Mouse (Mus musculus): ENCODE measurements around the gene Btnl2. TPM values are rescaled to one million over a fixed set of nuclear protein-coding genes. Genes with fewer than 3 reads are reported as not detected.

Btnl2 gene
- polyA plus RNA-seq, 1 experiment from 2014 or later = 0.20 TPM

Other genes starting within 250 kb of the Btnl2 start
- gene H2-DMa, start 235.3 kb upstream of the Btnl2 start, polyA plus RNA-seq (2015; fragmentation: Nextera tagmentation; extraction: Ambion mirVana) = 13.4 and 15.2 TPM in 2 replicates
- 104 and 112 TPM in 2 replicates for gene Brd2, start 232.2 kb upstream of the Btnl2 start, polyA plus RNA-seq (2015; fragmentation: Nextera tagmentation; extraction: Ambion mirVana)
- gene H2-DMb2, start 211.5 kb upstream of the Btnl2 start, polyA plus RNA-seq (2015; fragmentation: Nextera tagmentation; extraction: Ambion mirVana) = 0.37 and 0.38 TPM in 2 replicates
- gene H2-DMb1, start 201.8 kb upstream of the Btnl2 start, polyA plus RNA-seq (2015; fragmentation: Nextera tagmentation; extraction: Ambion mirVana) = 2.6 and 3.3 TPM in 2 replicates
- 13.2 and 13.4 TPM in 2 replicates for gene Tap1, start 167.3 kb upstream of the Btnl2 start, polyA plus RNA-seq (2015; fragmentation: Nextera tagmentation; extraction: Ambion mirVana)
- gene Psmb9, start 167.1 kb upstream of the Btnl2 start, polyA plus RNA-seq (2015; fragmentation: Nextera tagmentation; extraction: Ambion mirVana) = 3.1 and 3.4 TPM in 2 replicates
- 11.7 and 12.1 TPM in 2 replicates for gene Psmb8, start 157.1 kb upstream of the Btnl2 start, polyA plus RNA-seq (2015; fragmentation: Nextera tagmentation; extraction: Ambion mirVana)
- gene Tap2, start 151.3 kb upstream of the Btnl2 start, polyA plus RNA-seq (2015; fragmentation: Nextera tagmentation; extraction: Ambion mirVana) = 5.9 and 6.1 TPM in 2 replicates
- 0.32 TPM in 1 of 2 replicates, not detected in the other for gene H2-Ob, start 115.9 kb upstream of the Btnl2 start, polyA plus RNA-seq (2015; fragmentation: Nextera tagmentation; extraction: Ambion mirVana)
- gene H2-Ab1, start 97.1 kb upstream of the Btnl2 start, polyA plus RNA-seq (2015; fragmentation: Nextera tagmentation; extraction: Ambion mirVana) = 5.8 and 7.5 TPM in 2 replicates
- gene H2-Aa, start 67.0 kb upstream of the Btnl2 start, polyA plus RNA-seq (2015; fragmentation: Nextera tagmentation; extraction: Ambion mirVana) = 2.9 and 3.3 TPM in 2 replicates
- gene H2-Eb1, start 49.0 kb upstream of the Btnl2 start, polyA plus RNA-seq (2015; fragmentation: Nextera tagmentation; extraction: Ambion mirVana) = 3.3 and 3.8 TPM in 2 replicates
- not detected in 2 replicates for gene H2-Eb2, start 29.2 kb upstream of the Btnl2 start, polyA plus RNA-seq (2015; fragmentation: Nextera tagmentation; extraction: Ambion mirVana)
- gene Btnl1, start 22.3 kb downstream of the Btnl2 start, polyA plus RNA-seq (2015; fragmentation: Nextera tagmentation; extraction: Ambion mirVana) = not detected in 2 replicates
- 0.61 TPM in 1 of 2 replicates, not detected in the other for gene BC051142, start 44.0 kb downstream of the Btnl2 start, polyA plus RNA-seq (2015; fragmentation: Nextera tagmentation; extraction: Ambion mirVana)
- not detected in 2 replicates for gene Btnl4, start 122.5 kb downstream of the Btnl2 start, polyA plus RNA-seq (2015; fragmentation: Nextera tagmentation; extraction: Ambion mirVana)
- not detected in 2 replicates for gene Btnl6, start 162.5 kb downstream of the Btnl2 start, polyA plus RNA-seq (2015; fragmentation: Nextera tagmentation; extraction: Ambion mirVana)
- 3.4 and 5.9 TPM in 2 replicates for gene Notch4, start 209.4 kb downstream of the Btnl2 start, polyA plus RNA-seq (2015; fragmentation: Nextera tagmentation; extraction: Ambion mirVana)
- 7.2 and 10.1 TPM in 2 replicates for gene Gpsm3, start 235.0 kb downstream of the Btnl2 start, polyA plus RNA-seq (2015; fragmentation: Nextera tagmentation; extraction: Ambion mirVana)
- 9.6 and 9.8 TPM in 2 replicates for gene Pbx2, start 236.4 kb downstream of the Btnl2 start, polyA plus RNA-seq (2015; fragmentation: Nextera tagmentation; extraction: Ambion mirVana)
- gene Ager, start 243.0 kb downstream of the Btnl2 start, polyA plus RNA-seq (2015; fragmentation: Nextera tagmentation; extraction: Ambion mirVana) = 2.0 and 2.5 TPM in 2 replicates
- 107 and 111 TPM in 2 replicates for gene Rnf5, start 248.9 kb downstream of the Btnl2 start, polyA plus RNA-seq (2015; fragmentation: Nextera tagmentation; extraction: Ambion mirVana)
- gene Agpat1, start 249.4 kb downstream of the Btnl2 start, polyA plus RNA-seq (2015; fragmentation: Nextera tagmentation; extraction: Ambion mirVana) = 45.8 and 50.6 TPM in 2 replicates